Mouse (Mus musculus): ENCODE measurements around the gene Mllt10. TPM values are rescaled to one million over a fixed set of nuclear protein-coding genes. Genes with fewer than 3 reads are reported as not detected.

Gene Mllt10
- polyA plus RNA-seq, 1 experiment from 2014 or later: 50.0 TPM

DNA sequence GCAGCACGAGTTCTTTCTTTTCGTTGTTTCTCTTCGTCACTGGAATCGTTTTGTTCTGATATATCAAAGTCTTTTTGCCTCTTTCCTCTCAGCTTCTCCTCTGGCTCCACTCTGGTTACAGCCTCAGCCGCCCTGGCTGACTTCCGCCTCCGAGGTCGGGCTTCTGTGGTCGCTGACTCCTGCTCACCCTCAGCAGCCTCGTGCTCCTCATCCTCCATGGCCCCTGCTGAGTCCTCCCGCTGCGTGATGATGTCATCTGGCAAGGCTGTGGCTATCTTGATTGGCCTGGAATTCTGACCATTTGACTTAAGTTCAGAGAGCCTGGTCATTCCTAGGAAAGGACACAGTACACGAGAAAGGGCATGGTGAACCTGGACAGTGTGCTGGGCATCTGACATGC is 164.5 kb downstream of the Mllt10 start:
- Histone ChIP-seq H3K27ac (replicated peaks) (no peak overlapping the region), H3K36me3 (peaks cover 18% of the 10 kb centered on the region), H3K9me3 (no peaks in the 10 kb centered on the region), H3K4me2 (no peak overlapping the region), H3K9ac (no peak overlapping the region), H3K4me3 (no peak overlapping the region), H3K27me3 (no peaks in the 10 kb centered on the region), H3K4me1 (replicated peaks) (0 out of 2 replicates have a peak, but pooled peaks cover 5% of the 10 kb centered on the region)
- WGBS: 84% methylated on average over 13 of the region's 13 CpGs
- ATAC-seq (ENCODE audit: low FRiP score, low read depth): no peak

DNA sequence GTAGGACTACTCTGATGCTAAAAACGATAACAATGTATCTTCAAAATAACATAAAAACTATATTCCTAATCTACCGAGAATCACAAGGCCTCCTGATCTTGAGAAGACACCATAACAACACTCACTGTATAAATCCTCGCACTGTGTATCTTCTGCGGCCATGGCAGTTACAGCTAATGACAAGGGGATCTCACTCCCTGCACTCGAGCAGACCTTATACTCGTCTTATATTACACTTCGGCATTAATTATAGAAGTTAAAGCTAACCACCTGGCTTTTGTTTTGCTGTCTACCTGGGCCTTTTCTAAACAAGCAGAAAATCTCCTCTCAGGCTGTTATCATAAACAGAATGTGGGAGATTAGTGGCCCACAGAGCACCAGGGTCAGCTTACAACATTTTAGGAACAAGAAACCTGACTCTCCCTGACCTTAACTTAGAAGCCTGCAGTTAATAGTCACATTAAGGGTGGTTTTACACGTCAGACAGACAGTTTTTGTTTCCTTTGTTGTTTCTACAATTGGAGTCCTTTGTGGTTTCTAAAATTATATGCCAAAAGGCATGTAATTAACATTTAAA is 173.5 kb downstream of the Mllt10 start:
- no peaks in the 10 kb centered on the region for H3K9me3 ChIP-seq
- WGBS: 80% methylated on average over 8 of the region's 8 CpGs

DNA sequence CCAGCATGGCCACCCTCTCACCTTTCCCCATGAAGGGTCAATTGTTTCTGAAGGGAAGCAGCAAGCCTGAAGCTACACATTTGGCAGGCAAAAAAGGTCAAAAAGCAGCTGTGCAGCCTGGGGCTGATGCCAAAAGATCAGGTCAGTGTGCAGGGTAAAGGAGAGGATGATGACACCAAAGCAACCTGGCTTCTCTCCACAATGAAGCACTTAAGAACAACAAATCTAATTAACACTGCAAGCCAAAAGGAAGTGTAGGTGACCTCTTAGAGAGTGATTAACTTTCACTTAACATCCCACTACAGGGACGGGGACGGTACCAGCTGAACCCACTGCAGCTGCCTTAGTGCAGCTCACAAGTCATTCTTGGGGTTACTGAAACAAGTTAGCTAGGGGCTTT is 174.2 kb downstream of the Mllt10 start:
- Histone ChIP-seq H3K9ac (no peak overlapping the region), H3K36me3 (no peaks in the 10 kb centered on the region), H3K4me3 (no peak overlapping the region), H3K27ac (replicated peaks) (no peak overlapping the region), H3K4me2 (no peak overlapping the region), H3K9me3 (no peaks in the 10 kb centered on the region), H3K4me1 (replicated peaks) (peaks cover 11% of the 10 kb centered on the region; the same call in 1 of the 2 replicates), H3K27me3 (no peaks in the 10 kb centered on the region)
- no peak for ATAC-seq (ENCODE audit: low FRiP score, low read depth)
- WGBS: 29% methylated on average over 2 of the region's 2 CpGs

More for the DNA sequence above, 173.5 kb downstream of the Mllt10 start:
- no peaks in the 10 kb centered on the region for H3K27me3 ChIP-seq
- no peak for ATAC-seq (ENCODE audit: low FRiP score, low read depth)
- no peak overlapping the region for H3K4me2 ChIP-seq
- H3K27ac ChIP-seq (replicated peaks): no peak overlapping the region
- H3K4me1 ChIP-seq (replicated peaks): peaks cover 7% of the 10 kb centered on the region; the same call in 1 of the 2 replicates
- H3K4me3 ChIP-seq: no peak overlapping the region
- no peak overlapping the region for H3K9ac ChIP-seq
- no peaks in the 10 kb centered on the region for H3K36me3 ChIP-seq

DNA sequence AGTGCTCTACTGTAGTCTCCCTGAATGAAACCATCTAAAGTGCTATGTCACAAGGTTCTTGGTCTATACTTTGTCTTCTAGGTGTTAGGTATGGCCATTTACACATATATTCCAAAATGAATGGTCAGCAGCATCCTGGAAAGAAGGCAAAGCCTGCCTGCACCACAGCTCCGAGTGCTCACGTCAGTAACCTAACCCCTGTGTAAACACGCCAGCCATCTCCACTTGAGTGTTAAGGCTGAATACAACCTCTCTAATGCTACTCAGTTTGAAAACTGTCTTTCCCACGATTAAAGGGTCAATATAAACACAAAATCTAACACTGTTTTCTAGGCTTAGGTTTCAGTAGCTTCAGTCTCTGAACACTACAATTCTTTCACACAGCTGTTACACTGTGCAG is 176.1 kb downstream of the Mllt10 start:
- Histone ChIP-seq H3K4me1 (replicated peaks) (peaks cover 11% of the 10 kb centered on the region; the same call in 1 of the 2 replicates), H3K4me2 (no peak overlapping the region), H3K36me3 (no peaks in the 10 kb centered on the region), H3K9ac (no peak overlapping the region), H3K27me3 (no peaks in the 10 kb centered on the region), H3K9me3 (no peaks in the 10 kb centered on the region), H3K4me3 (no peak overlapping the region), H3K27ac (replicated peaks) (no peak overlapping the region)
- no peak for ATAC-seq (ENCODE audit: low FRiP score, low read depth)
- WGBS: 78% methylated on average over 4 of the region's 4 CpGs

DNA sequence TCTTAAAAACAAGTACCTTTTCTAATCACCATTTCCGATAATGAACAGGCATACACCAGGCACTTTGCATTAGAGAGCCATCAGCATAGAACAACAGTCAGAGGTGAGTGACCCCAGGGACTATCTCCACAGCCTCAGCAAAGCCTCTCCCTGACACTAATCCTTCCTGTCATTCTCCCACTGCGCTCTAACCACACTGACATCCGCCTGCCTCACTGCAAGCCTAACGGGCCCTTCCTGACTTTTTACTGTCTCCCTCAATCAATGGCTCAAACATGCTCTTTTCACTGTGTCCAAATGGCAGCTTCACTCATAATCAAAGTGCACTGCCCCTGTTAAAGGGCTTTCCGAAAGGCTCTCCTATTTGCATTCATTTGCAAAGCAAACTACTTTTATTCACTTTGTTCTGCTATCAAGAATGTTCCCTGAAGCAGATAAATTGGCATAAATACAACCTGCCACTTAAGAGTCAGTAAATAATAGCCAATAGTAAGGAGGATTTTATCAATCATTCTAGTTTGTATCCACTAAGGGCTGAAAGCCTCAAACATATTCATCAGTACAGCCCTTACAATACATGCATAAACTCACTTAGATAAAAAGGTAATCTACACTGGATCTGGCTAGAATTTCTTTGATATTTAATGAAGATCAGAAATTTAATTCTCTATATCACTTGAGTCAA is 178.0 kb downstream of the Mllt10 start:
- Histone ChIP-seq H3K4me1 (replicated peaks) (peaks cover 11% of the 10 kb centered on the region; the same call in 1 of the 2 replicates), H3K4me2 (no peak overlapping the region), H3K9ac (no peak overlapping the region), H3K9me3 (no peaks in the 10 kb centered on the region), H3K4me3 (no peak overlapping the region), H3K27ac (replicated peaks) (no peak overlapping the region), H3K27me3 (no peaks in the 10 kb centered on the region), H3K36me3 (no peaks in the 10 kb centered on the region)
- 0 out of 2 replicates have a peak, but pooled peaks have one; percentile 42 for ATAC-seq (ENCODE audit: low FRiP score, low read depth)
- WGBS: 13% methylated on average over 5 of the region's 5 CpGs

DNA sequence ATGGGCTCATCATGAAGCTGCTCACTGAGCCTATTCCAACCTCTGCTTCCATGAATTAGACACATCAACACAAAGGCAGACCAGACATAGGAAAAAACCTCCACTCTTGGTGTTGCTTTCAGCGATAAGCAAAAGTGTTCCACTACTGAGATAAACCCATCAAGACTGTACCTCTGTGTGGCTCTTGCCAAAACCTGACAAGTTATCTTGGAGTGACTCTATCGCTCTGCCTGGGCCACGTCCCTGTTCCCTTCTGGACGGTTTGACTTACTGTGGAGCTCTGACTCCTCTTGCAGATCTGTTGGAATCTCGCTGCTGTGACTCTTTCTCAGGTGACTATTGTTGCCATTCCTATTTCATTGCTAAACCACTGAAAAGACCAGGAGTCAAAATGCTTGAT is 180.5 kb downstream of the Mllt10 start:
- WGBS: 94% methylated on average over 5 of the region's 5 CpGs
- H3K9me3 ChIP-seq: no peaks in the 10 kb centered on the region
- H3K27me3 ChIP-seq: no peaks in the 10 kb centered on the region
- no peak overlapping the region for H3K9ac ChIP-seq
- no peak overlapping the region for H3K4me2 ChIP-seq
- no peaks in the 10 kb centered on the region for H3K36me3 ChIP-seq
- no peak overlapping the region for H3K27ac ChIP-seq (replicated peaks)
- no peak overlapping the region for H3K4me3 ChIP-seq
- H3K4me1 ChIP-seq (replicated peaks): peaks cover 11% of the 10 kb centered on the region; the same call in 1 of the 2 replicates
- ATAC-seq (ENCODE audit: low FRiP score, low read depth): no peak

DNA sequence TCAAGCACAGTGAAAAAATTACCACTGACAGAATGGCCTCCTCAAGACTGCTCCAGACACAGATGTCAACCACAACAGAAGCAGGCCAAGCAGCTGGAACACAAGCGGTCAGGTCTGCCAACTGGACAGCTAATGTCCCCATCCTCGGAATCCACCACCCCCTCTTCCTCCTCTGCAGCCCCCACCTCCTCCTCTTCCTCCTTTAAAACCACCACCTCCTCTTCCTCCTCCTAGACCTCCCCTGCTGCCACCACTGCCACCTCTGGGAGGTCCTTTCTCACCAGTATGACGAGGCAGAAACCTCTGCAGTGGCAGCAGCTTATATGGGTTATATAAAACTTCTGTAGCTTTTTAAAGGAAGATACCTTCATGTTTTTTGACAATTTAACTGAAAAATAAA is 194.2 kb downstream of the Mllt10 start:
- Histone ChIP-seq H3K4me3 (no peak overlapping the region), H3K4me1 (replicated peaks) (no peaks in the 10 kb centered on the region), H3K27me3 (no peaks in the 10 kb centered on the region), H3K4me2 (no peak overlapping the region), H3K36me3 (peaks cover 11% of the 10 kb centered on the region), H3K9ac (no peak overlapping the region), H3K9me3 (0 out of 2 replicates have a peak, but pooled peaks cover 3% of the 10 kb centered on the region), H3K27ac (replicated peaks) (no peak overlapping the region)
- WGBS: 96% methylated on average over 3 of the region's 3 CpGs
- no peak for ATAC-seq (ENCODE audit: low FRiP score, low read depth)

Small RNAs within 50 kb of the gene (microRNA-seq; reads per million reads assigned to microRNA genes)
- not detected for gene Gm23638
- 2.6 reads per million, percentile 9 among the genes with 10 or more reads in this experiment for gene Mir7655

Other genes starting within 250 kb of the Mllt10 start
- not detected in 2 replicates for gene H2al2a, start 58.3 kb upstream of the Mllt10 start, polyA plus RNA-seq (2015; fragmentation: Nextera tagmentation; extraction: Ambion mirVana)
- gene A930004D18Rik, start 17.5 kb upstream of the Mllt10 start, polyA plus RNA-seq (2015; fragmentation: Nextera tagmentation; extraction: Ambion mirVana): 10.8 and 11.1 TPM in 2 replicates
- 6.5 and 7.1 TPM in 2 replicates for gene Skida1, start 6.2 kb upstream of the Mllt10 start, polyA plus RNA-seq (2015; fragmentation: Nextera tagmentation; extraction: Ambion mirVana)

All from hindbrain, embryonic 15.5 days (tissue).